Mouse (Mus musculus): ENCODE results near the gene Dpy30.

The Dpy30 gene

GRCm38 (mm10) chr17:74295026-74295970 is 28.4 kb downstream of the Dpy30 start, which contains the start of gene Memo1:
Memo1 (minus strand) TSS chr17:74295521.
- intact Hi-C loops (cut with DNase I) = loop anchor here (5.0 kb wide), 2 partner anchors 78 to 273 kb away; no protein-coding TSS in a partner anchor

GRCm38 (mm10) chr17:74294426-74295025 is 29.2 kb downstream of the Dpy30 start:
- intact Hi-C loops (cut with DNase I) = loop anchor here (5.0 kb wide), 2 partner anchors 77 to 272 kb away; no protein-coding TSS in a partner anchor

- intact Hi-C loops (cut with DNase I) = no loop called here
Observed at GRCm38 (mm10) chr17:74293687-74294425, 29.9 kb downstream of the Dpy30 start.

- intact Hi-C loops (cut with DNase I) = no loop called here
Observed at GRCm38 (mm10) chr17:74291640-74292361, 31.9 kb downstream of the Dpy30 start.

- intact Hi-C loops (cut with DNase I) = no loop called here
Observed at GRCm38 (mm10) chr17:74290869-74291268, 32.9 kb downstream of the Dpy30 start.

- intact Hi-C loops (cut with DNase I) = no loop called here
Observed at GRCm38 (mm10) chr17:74290198-74290597, 33.5 kb downstream of the Dpy30 start.

- intact Hi-C loops (cut with DNase I) = loop anchor here (5.0 kb wide), 1 partner anchor 91 kb away; no protein-coding TSS in a partner anchor
Observed at GRCm38 (mm10) chr17:74288626-74289025, 35.1 kb downstream of the Dpy30 start.

GRCm38 (mm10) chr17:74286140-74286730 is 37.5 kb downstream of the Dpy30 start:
- intact Hi-C loops (cut with DNase I) = loop anchor here (5.0 kb wide), 1 partner anchor 89 kb away; no protein-coding TSS in a partner anchor

GRCm38 (mm10) chr17:74285730-74286129 is 38.0 kb downstream of the Dpy30 start:
- intact Hi-C loops (cut with DNase I) = loop anchor here (5.0 kb wide), 1 partner anchor 88 kb away; no protein-coding TSS in a partner anchor

GRCm38 (mm10) chr17:74284397-74285115 is 39.2 kb downstream of the Dpy30 start:
- intact Hi-C loops (cut with DNase I) = loop anchor here (5.0 kb wide), 1 partner anchor 87 kb away; no protein-coding TSS in a partner anchor

GRCm38 (mm10) chr17:74282024-74282423 is 41.7 kb downstream of the Dpy30 start:
- intact Hi-C loops (cut with DNase I) = no loop called here

GRCm38 (mm10) chr17:74278966-74279869 is 44.5 kb downstream of the Dpy30 start:
- intact Hi-C loops (cut with DNase I) = loop anchor here (10.0 kb wide), 1 partner anchor 54 kb away; no protein-coding TSS in a partner anchor

GRCm38 (mm10) chr17:74274471-74274870 is 49.3 kb downstream of the Dpy30 start:
- intact Hi-C loops (cut with DNase I) = loop anchor here (10.0 kb wide), 1 partner anchor 50 kb away; no protein-coding TSS in a partner anchor

GRCm38 (mm10) chr17:74272683-74273205 is 51.0 kb downstream of the Dpy30 start:
- intact Hi-C loops (cut with DNase I) = loop anchor here (10.0 kb wide), 1 partner anchor 48 kb away; no protein-coding TSS in a partner anchor

- intact Hi-C loops (cut with DNase I) = loop anchor here (10.0 kb wide), 1 partner anchor 47 kb away; no protein-coding TSS in a partner anchor
Observed at GRCm38 (mm10) chr17:74271541-74272268, 52.0 kb downstream of the Dpy30 start.

- intact Hi-C loops (cut with DNase I) = loop anchor here (10.0 kb wide), 1 partner anchor 45 kb away; no protein-coding TSS in a partner anchor
Observed at GRCm38 (mm10) chr17:74270205-74270604, 53.5 kb downstream of the Dpy30 start.
